Mouse (Mus musculus) left cerebral cortex, adult 2 months (tissue): ENCODE results near the gene Riok1. TPM values are rescaled to one million over a fixed set of nuclear protein-coding genes. Genes with fewer than 3 reads are reported as not detected.

Experiments used
- DNase-seq, 2 experiments: peaks; one replicate each; pipeline ENCODE4 v3.0.0; 2021 to 2022; ENCODE audit warnings: low spot score in 2 of 2, mixed read lengths in 1 of 2; ENCODE audit errors: extremely low spot score in 1 of 2
- H3K27ac ChIP-seq: fragments of 200-600 bp; 2 replicates; pipeline ENCODE4 v1.8.1; 2022
- H3K4me3 ChIP-seq: fragments of 200-600 bp; 2 replicates; pipeline ENCODE4 v1.8.1; 2022
- CTCF ChIP-seq: fragments of 200-600 bp; IDR thresholded peaks from 2 replicates; pipeline ENCODE4 v1.8.1; 2022; ENCODE audit warnings: antibody characterized with exemption, mild to moderate bottlenecking, moderate library complexity
- intact Hi-C: fragments of 180-260 bp; cut with DNase I; formaldehyde crosslinking; loops from one replicate; pipeline ENCODE4 v1.15.1; 2025
- total RNA-seq, 2 experiments: library from RNA; stranded (reverse); gene quantifications; 2 replicates each; pipeline ENCODE4 v1.2.3; 2021

The Riok1 gene
- total RNA-seq, 2 experiments from 2014 or later = 27.7 TPM

DNA sequence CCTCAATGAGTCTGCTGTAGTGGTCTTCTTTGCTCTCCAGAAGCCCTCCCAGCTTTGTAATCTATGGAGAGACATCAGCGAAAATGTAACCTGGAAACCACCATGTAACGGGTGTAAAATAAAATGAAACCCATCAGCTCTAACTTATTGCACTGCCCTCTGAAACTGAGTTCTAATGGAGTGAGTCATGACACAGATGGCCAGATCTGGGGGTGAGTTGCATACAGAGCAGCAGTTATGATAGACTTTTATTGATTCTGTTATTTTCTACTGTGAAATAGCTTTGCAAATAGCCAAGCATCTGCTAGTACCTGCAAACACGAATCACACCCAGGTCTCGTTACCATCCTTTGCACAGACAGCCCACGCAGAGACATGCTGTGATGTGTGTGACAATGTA is 24.4 kb upstream of the Riok1 start:
- H3K4me3 ChIP-seq = no peak overlapping the region
- no peak overlapping the region for H3K27ac ChIP-seq
- no peak for DNase-seq
- TF ChIP-seq CTCF = no peak
- intact Hi-C loops = no loop called here

DNA sequence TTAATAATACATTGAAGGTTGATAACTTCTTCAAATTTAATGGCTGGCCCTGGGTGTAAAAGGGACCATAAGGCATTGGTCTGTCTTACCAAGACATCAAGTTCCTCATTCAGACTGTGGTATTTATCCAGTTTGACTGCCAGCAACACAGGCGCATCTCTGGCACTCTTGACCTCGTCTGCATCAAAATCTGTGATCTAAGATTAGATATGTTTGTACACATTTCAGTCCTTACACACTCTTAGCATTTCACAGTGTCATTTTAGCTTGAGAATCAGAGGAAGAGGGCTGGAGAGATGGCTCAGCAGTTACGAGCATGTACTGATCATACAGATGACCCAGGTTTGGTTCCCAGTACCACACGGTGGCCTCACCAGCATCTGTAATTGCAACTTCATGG is 21.2 kb upstream of the Riok1 start:
- no peak overlapping the region for H3K4me3 ChIP-seq
- intact Hi-C loops = no loop called here
- no peak overlapping the region for H3K27ac ChIP-seq
- TF ChIP-seq CTCF = no peak
- no peak for DNase-seq

DNA sequence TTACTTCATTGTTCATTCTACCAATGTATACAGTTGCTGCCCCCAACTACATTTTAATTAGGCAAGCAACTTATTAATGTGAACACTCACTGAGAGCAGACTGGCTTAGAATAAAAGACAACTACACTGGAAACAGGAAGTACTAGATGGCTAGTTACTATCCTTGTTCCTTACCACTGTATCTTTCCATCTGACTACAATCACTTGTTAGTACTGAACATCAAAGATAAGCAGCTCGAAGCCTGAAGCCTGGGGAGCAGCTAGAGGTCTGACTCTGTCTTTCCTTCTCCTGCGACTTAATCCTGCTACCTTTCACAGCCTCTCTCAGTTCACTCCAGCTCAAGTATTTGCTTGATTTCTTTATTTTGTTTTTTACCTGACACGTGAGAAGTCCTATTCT is 18.0 kb upstream of the Riok1 start:
- intact Hi-C loops = no loop called here
- DNase-seq = no peak
- Histone ChIP-seq H3K4me3 (no peak overlapping the region), H3K27ac (no peak overlapping the region)
- no peak for TF ChIP-seq CTCF

DNA sequence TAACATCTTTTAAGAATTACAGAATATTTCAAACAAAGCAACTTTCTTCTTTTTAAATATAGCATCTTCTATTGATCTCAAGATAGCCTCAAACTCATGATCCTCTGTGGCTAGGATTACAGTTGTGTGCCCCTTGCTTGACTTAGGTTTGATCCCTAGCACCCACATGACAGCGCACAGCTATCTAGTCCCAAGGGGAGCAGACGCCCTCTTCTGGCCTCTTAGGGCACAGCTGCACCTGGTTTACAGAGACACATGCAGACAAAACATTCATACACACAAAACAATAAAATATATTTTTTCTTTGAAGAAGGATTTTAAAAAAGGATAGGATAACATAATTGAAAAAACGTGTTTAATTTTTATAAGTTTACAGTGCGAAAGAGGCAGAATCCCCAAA is 10.9 kb upstream of the Riok1 start:
- intact Hi-C loops = no loop called here
- H3K27ac ChIP-seq = no peak overlapping the region
- TF ChIP-seq CTCF = peak; percentile 12
- no peak overlapping the region for H3K4me3 ChIP-seq
- no peak for DNase-seq

DNA sequence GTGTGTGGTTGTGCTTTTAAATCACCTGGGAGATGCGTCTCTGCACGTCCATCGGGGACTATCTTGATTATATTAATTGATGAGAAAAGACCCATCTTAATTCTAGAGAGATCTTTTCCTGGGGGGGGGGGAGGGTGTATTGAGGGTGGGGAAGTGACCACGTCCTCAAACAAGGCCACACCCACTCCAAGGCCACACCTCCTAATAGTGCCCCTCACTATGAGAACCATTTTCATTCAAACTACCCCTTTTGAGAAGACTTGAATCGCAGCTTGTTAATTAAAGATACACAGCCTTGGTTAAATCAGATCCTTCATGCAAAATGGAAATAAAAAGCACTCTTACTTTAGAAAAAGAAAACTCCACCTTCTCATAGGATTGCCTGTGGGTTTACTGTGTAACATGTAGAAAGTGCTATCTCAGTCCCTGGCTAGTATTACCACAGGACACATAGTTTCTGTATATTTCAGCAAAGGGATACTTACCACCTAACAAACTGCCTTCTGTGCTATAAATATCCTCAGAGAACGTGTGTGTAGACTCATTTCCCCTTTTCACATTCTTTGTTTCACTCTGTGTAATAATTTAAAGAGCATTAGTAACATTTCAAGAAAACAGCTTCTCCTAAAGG is 9.1 kb upstream of the Riok1 start:
- TF ChIP-seq CTCF = no peak
- DNase-seq = no peak
- no peak overlapping the region for H3K27ac ChIP-seq
- no peak overlapping the region for H3K4me3 ChIP-seq
- intact Hi-C loops = no loop called here

DNA sequence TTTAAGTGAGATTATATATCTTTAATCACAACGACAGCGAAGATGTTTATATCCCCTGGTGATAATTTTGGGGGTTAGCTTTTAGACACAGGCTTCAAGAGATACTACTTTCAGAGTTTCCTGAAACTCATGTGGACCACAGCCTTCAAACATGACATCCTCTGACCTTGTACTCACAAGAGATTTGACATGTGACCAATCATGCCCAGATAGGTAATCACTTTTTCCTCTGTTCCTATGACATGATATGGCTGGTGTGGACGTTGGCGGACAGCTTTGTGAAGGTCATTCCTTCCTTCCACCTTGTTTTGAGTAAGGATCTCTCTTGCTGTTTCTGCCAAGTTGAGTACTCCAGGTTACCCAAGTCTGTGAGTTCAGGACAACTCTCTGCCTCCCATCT is 8.4 kb upstream of the Riok1 start:
- no peak for DNase-seq
- Histone ChIP-seq H3K4me3 (no peak overlapping the region), H3K27ac (no peak overlapping the region)
- TF ChIP-seq CTCF = no peak
- intact Hi-C loops = no loop called here

DNA sequence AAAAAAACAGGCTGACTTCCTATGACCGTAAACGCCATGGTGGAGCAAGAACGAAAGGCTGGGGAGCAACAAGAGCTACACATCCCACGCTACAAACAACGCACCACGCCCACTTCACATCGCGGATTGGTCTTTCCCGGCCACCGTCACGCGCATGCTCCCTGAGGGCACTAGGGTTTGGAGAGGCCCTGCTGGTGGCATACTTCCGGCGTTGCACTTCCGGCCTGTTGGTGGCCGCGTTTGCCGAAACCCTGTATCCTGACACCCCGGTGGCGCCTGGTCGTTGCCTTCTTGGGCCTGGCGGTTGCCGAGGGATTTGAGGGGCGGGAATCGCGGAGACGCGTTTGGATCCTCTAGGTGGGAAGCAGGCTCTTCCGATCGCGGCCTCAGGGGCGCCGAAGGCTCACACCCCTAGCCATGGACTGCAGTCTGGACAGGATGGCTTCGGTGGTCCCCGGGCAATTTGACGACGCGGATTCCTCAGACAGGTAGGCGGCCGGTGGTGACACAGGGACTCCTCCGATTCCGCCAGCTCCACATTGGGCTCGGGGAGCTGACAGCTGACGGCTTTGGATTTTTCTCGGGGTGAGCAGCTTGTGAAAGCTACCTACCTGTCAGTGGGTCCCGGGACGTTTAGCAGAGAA is 371 bp downstream of the Riok1 start, which contains the start of gene Cage1:
Gene Cage1 (minus strand): TSS at position 26 of the 644 bp plus-strand sequence.
- peak; percentile 96 for DNase-seq
- Histone ChIP-seq H3K4me3 (peak within 1 kb of the TSS; percentile 84), H3K27ac (peak within 1 kb of the TSS; percentile 84)
- intact Hi-C loops = loop anchor here (2.0 to 5.0 kb wide), 3 partner anchors 42 to 584 kb away; partner anchors contain the start of gene Ssr1
- TF ChIP-seq CTCF = peak; percentile 45

DNA sequence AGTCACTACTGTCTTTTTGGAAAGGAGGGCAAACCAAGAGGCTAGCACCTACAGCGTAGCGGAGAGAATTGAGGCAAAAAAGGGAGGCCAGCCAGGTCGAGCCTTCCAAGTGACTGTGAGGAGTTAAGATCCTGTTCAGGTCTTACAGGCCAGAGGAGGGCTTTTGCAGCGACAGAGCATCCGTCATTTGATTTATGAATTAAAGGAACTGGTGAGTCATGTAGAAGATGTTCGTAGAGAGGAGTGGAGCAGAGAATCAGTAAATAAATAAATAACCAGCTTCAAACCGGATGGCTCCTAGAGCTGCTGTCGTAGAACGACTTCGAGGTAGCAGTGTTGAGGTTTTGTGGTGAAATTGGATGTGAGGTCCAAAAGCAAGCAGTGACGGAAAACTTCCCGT is 1.0 kb downstream of the Riok1 start:
- no peak for DNase-seq
- TF ChIP-seq CTCF = no peak
- H3K27ac ChIP-seq = peak overlapping the region; percentile 84; the same call in 1 of the 2 replicates
- intact Hi-C loops = loop anchor here (2.0 to 5.0 kb wide), 3 partner anchors 43 to 585 kb away; partner anchors contain the start of gene Ssr1
- H3K4me3 ChIP-seq = peak overlapping the region; percentile 84

DNA sequence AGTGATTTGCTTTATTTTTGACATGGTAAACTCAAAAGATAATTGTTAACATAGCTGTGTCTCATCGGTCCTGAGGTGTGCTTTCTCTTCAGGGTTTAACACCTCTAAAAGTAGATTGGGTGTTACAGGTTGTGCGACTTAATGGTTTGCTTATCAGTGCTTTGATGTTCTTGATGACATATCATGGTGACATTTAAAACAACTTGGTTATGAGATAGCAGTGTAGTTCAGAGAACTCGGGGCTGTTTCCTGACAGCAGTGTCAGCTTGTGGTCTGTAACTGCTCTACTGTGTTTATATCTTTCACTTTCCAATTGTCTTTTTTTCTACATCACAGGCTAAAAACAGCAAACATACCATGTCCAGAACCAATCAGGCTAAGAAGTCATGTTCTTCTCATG is 13.1 kb downstream of the Riok1 start:
- Histone ChIP-seq H3K4me3 (no peak overlapping the region), H3K27ac (no peak overlapping the region)
- DNase-seq = no peak
- no peak for TF ChIP-seq CTCF
- intact Hi-C loops = no loop called here

DNA sequence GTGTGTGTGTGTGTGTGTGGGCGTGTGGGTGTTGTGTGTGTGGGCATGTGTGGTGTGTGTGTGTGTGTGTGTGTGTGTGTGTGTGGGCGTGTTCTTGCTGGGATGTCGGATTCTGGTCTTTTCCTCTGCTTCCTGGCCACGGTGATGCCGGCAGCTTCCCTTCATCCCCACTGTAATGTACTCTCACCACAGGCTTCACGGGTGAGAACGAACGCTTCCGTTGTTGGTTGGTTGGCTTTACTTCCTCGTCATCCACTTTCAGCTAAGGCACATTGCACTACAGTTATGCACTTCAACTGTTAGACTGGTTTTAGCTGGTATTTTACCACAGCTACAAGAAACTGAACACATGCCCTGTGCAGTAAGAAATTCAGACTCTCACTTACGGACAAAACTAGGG is 25.9 kb downstream of the Riok1 start:
- no peak for TF ChIP-seq CTCF
- H3K27ac ChIP-seq = no peak overlapping the region
- no peak overlapping the region for H3K4me3 ChIP-seq
- DNase-seq = no peak
- intact Hi-C loops = loop anchor here (5.0 to 10.0 kb wide), 4 partner anchors 155 to 562 kb away; no protein-coding TSS in a partner anchor

DNA sequence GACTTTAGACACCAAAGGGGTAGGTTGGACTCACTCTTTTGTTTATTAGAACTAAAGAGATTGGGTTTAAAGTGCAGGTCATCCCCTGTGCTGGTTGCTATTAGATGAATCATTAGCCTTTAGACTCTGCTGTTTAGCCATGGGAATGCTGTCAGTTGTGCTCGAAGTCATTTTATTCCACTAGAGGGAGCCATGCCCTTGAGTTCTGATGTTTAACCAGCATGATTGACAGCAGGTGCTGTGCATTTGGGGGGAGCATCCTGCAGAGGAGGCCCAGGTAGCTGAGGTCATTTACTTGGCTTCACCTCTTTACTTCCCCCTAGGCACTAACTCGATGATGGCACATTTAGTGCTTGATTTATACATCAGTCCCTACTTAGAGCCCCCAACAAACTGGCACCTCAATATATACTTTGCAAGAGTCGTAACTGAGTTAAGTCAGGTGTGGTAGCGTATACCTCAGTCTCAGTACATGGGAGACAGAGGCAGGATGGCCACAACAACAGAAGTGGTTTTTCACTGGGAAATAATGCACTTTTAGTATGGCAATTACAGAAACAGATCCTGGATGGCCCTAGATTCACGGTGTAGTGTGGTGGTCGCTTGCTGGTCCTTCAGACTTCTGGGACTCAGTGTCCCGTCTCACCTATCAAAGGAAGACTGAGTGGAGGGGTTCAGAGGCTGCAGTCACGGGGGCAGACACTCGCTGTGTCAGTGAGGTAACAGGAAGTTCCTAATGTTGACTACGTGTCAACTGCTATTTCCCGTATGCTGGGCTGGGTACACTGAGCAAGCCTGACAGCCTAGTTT is 28.3 kb downstream of the Riok1 start:
- peak; percentile 69 for TF ChIP-seq CTCF
- no peak overlapping the region for H3K27ac ChIP-seq
- DNase-seq = peak in 1 of 2 experiments; percentile 30
- H3K4me3 ChIP-seq = no peak overlapping the region
- intact Hi-C loops = loop anchor here (5.0 to 10.0 kb wide), 4 partner anchors 152 to 560 kb away; no protein-coding TSS in a partner anchor

DNA sequence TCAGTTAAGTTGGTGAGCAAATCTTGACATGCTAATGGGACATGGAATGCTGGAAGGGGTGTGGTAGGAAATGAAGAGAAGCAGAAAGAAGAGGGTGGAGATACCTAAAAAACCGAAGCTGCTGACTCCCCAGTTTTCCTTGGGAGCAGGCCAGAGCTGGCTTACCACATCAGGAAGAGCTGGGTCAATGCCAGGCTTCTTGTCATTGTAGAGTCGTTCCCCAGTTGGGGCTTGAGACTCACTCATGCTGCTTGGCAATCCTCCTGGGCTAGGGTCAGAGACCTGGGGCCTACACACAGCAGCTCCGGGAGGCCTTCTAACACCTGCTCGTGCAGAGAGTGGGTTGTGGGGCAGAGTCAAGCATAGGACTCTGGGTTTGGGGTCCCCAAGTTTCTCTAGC is 34.1 kb downstream of the Riok1 start:
- Histone ChIP-seq H3K4me3 (no peak overlapping the region), H3K27ac (no peak overlapping the region)
- no peak for TF ChIP-seq CTCF
- intact Hi-C loops = no loop called here
- DNase-seq = no peak
